Mouse (Mus musculus) lung, embryonic 15.5 days (tissue): ENCODE measurements around the gene Ndrg4. TPM values are rescaled to one million over a fixed set of nuclear protein-coding genes. Genes with fewer than 3 reads are reported as not detected.

ENCODE experiments used
- ATAC-seq: fragments of 200-750 bp; cut with Nextera tagmentation; 2 replicates; pipeline ENCODE4 v1.8.0; 2017; ENCODE audit warnings: moderate number of reproducible peaks, borderline replicate concordance; ENCODE audit not compliant: low FRiP score, low TSS enrichment; ENCODE audit errors: extremely low read depth
- H3K27ac ChIP-seq: fragments of 300-500 bp; sonication (generic); 2 replicates; pipeline ENCODE4 v1.5.1; 2015; ENCODE audit warnings: moderate library complexity, mild to moderate bottlenecking, inconsistent platforms
- H3K27me3 ChIP-seq: fragments of 300-500 bp; sonication (generic); 2 replicates; pipeline ENCODE4 v1.6.1; 2015; ENCODE audit warnings: inconsistent platforms
- H3K36me3 ChIP-seq: fragments of 300-500 bp; sonication (generic); 2 replicates; pipeline ENCODE4 v1.6.1; 2015; ENCODE audit warnings: inconsistent platforms
- H3K4me1 ChIP-seq: fragments of 300-500 bp; sonication (generic); 2 replicates; pipeline ENCODE4 v1.6.1; 2015; ENCODE audit warnings: inconsistent platforms
- H3K4me2 ChIP-seq: fragments of 300-500 bp; sonication (generic); 2 replicates; pipeline ENCODE4 v1.6.1; 2015; ENCODE audit warnings: inconsistent platforms, mild to moderate bottlenecking, moderate library complexity
- H3K4me3 ChIP-seq: fragments of 300-500 bp; sonication (generic); 2 replicates; pipeline ENCODE4 v1.5.1; 2015; ENCODE audit warnings: mild to moderate bottlenecking, inconsistent platforms
- H3K9ac ChIP-seq: fragments of 300-500 bp; sonication (generic); 2 replicates; pipeline ENCODE4 v1.6.1; 2015; ENCODE audit warnings: inconsistent platforms
- H3K9me3 ChIP-seq: fragments of 300-500 bp; sonication (generic); 2 replicates; pipeline ENCODE4 v1.6.1; 2016; ENCODE audit warnings: inconsistent platforms
- WGBS: fragments of 180-500 bp; shearing (Covaris S2); methylation state at CpG from one replicate; pipeline ENCODE4 v1.1.7; 2015; 5-methylcytosine and 5-hydroxymethylcytosine counted together
- microRNA-seq: library from miRNA; unstranded; fragments of <30 nt; microRNA quantifications from one replicate; pipeline ENCODE4, GENCODE M21; 2016
- polyA plus RNA-seq: library from polyadenylated mRNA; unstranded; fragments of >200 nt; fragmentation: Nextera tagmentation; extraction: Ambion mirVana; gene quantifications from 2 replicates; pipeline ENCODE4 v1.2.1, GENCODE M21; 2015

Gene Ndrg4
- polyA plus RNA-seq, 1 experiment from 2014 or later: 20.4 TPM

DNA sequence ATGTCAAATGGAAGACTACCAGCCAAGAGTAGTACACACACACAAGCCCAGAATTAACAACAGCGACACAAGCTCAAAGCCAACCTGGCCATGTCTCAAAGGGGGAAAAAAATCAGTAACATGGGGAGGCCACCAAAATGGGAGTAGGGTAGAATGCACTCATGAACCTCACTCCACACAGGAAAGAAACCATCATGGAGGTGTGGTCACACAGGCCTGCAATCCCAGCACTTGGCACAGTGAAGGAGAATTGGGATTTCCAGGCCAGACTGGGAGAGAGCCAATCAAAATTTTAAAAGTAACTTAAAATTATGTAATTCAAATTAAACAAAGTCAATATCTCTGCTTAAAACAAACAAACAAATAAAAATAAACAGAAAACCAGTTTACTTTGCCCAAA is 75.1 kb downstream of the Ndrg4 start:
- Histone ChIP-seq H3K27ac (no peak overlapping the region), H3K27me3 (no peaks in the 10 kb centered on the region), H3K36me3 (peaks cover 81% of the 10 kb centered on the region), H3K4me2 (no peak overlapping the region), H3K9me3 (no peaks in the 10 kb centered on the region), H3K4me3 (no peak overlapping the region), H3K4me1 (no peaks in the 10 kb centered on the region), H3K9ac (no peak overlapping the region)
- no peak for ATAC-seq
- WGBS: 89% methylated on average over 1 of the region's 1 CpGs

DNA sequence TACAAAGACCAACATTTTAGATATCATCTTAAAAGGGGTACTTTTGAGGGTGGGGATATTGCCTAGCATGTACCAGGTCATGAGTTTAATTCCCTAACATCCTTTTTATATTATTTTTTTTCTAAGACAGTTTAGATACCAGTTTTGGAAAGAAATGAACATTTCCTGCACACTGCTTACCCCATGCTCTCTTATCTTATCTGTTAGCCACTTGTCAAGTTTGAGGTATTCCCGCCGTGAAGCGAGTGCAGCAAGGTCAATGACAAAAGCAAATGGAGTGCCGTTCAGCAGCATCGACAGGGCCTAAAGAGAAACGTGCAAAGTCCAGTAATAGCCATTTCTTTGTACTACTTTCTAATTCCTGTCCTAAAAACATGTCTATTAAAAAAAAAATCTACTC is 83.5 kb downstream of the Ndrg4 start:
- ATAC-seq: no peak
- Histone ChIP-seq H3K36me3 (peaks cover 78% of the 10 kb centered on the region), H3K4me1 (no peaks in the 10 kb centered on the region), H3K27me3 (no peaks in the 10 kb centered on the region), H3K4me2 (no peak overlapping the region), H3K4me3 (no peak overlapping the region), H3K27ac (no peak overlapping the region), H3K9me3 (no peaks in the 10 kb centered on the region), H3K9ac (no peak overlapping the region)
- 36% methylated on average over 6 of the region's 6 CpGs for WGBS

DNA sequence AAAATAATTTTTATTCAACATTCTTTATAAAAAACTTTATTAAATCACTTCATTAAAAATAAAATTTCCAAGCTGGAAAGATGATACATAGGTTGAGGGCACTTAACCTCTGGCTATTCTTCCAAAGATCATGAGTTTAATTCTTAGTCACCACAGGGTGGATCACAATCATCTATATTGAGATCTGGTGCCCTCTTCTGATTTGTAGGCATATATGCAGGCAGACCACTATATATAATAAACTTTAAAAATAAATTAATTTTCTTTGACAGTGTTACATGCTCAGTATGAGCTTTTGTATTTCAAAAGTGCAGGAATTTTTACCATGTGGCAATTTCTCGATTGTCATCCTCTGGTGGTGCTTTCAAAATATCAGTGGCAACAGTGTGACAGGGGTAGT is 87.4 kb downstream of the Ndrg4 start:
- H3K4me2 ChIP-seq: no peak overlapping the region
- 91% methylated on average over 1 of the region's 1 CpGs for WGBS
- no peaks in the 10 kb centered on the region for H3K4me1 ChIP-seq
- no peaks in the 10 kb centered on the region for H3K27me3 ChIP-seq
- H3K9ac ChIP-seq: no peak overlapping the region
- no peak overlapping the region for H3K4me3 ChIP-seq
- no peak for ATAC-seq
- no peaks in the 10 kb centered on the region for H3K9me3 ChIP-seq
- no peak overlapping the region for H3K27ac ChIP-seq
- peaks cover 85% of the 10 kb centered on the region for H3K36me3 ChIP-seq

Small RNAs within 50 kb of the gene (microRNA-seq; reads per million reads assigned to microRNA genes)
- 1.3 reads per million for gene Mir7073

Other genes with a start within 250 kb of the Ndrg4 start
- 143 and 150 TPM in 2 replicates for gene Cfap20, start 242.1 kb upstream of the Ndrg4 start, polyA plus RNA-seq
- 9.6 and 11.3 TPM in 2 replicates for gene Csnk2a2, start 186.9 kb upstream of the Ndrg4 start, polyA plus RNA-seq
- 2.7 and 3.0 TPM in 2 replicates for gene Ccdc113, start 142.9 kb upstream of the Ndrg4 start, polyA plus RNA-seq
- not detected in 2 replicates for gene Prss54, start 100.6 kb upstream of the Ndrg4 start, polyA plus RNA-seq
- 23.6 and 25.3 TPM in 2 replicates for gene Gins3, start 43.5 kb upstream of the Ndrg4 start, polyA plus RNA-seq
- gene Setd6, start 38.9 kb downstream of the Ndrg4 start, polyA plus RNA-seq: 17.3 and 18.3 TPM in 2 replicates
- 64.1 and 65.5 TPM in 2 replicates for gene Cnot1, start 130.5 kb downstream of the Ndrg4 start, polyA plus RNA-seq
- gene Sap18b, start 148.4 kb downstream of the Ndrg4 start, polyA plus RNA-seq: 313 and 341 TPM in 2 replicates
- 12.5 and 13.8 TPM in 2 replicates for gene Slc38a7, start 176.6 kb downstream of the Ndrg4 start, polyA plus RNA-seq
- 137 and 146 TPM in 2 replicates for gene Got2, start 211.6 kb downstream of the Ndrg4 start, polyA plus RNA-seq